Mouse (Mus musculus) kidney, embryonic 16.5 days (tissue): ENCODE results near the gene Rxra. TPM values are rescaled to one million over a fixed set of nuclear protein-coding genes. Genes with fewer than 3 reads are reported as not detected.

Experiments
- ATAC-seq: fragments of 200-750 bp; cut with Nextera tagmentation; 2 replicates; pipeline ENCODE4 v1.8.0; 2017; ENCODE audit warnings: moderate TSS enrichment; ENCODE audit not compliant: low FRiP score, low TSS enrichment
- H3K27ac ChIP-seq: fragments of 300-500 bp; sonication (generic); 2 replicates; pipeline ENCODE4 v1.5.1; 2014; ENCODE audit warnings: low read length
- H3K27me3 ChIP-seq: fragments of 300-500 bp; sonication (generic); 2 replicates; pipeline ENCODE4 v1.6.1; 2014; ENCODE audit warnings: low read length, control low read depth, mixed read lengths; ENCODE audit not compliant: insufficient read depth
- H3K36me3 ChIP-seq: fragments of 300-500 bp; sonication (generic); 2 replicates; pipeline ENCODE4 v1.6.1; 2014; ENCODE audit warnings: low read length, control low read depth, mixed read lengths; ENCODE audit not compliant: insufficient read depth
- H3K4me1 ChIP-seq: fragments of 300-500 bp; sonication (generic); 2 replicates; pipeline ENCODE4 v1.6.1; 2014; ENCODE audit warnings: low read length, control low read depth, mixed read lengths; ENCODE audit not compliant: insufficient read depth
- H3K4me2 ChIP-seq: fragments of 300-500 bp; sonication (generic); replicated peaks from 2 replicates; pipeline ENCODE4 v1.6.1; 2014; ENCODE audit warnings: low read depth, low read length
- H3K4me3 ChIP-seq: fragments of 300-500 bp; sonication (generic); 2 replicates; pipeline ENCODE4 v1.5.1; 2014; ENCODE audit warnings: mild to moderate bottlenecking, low read length
- H3K9ac ChIP-seq: fragments of 300-500 bp; sonication (generic); replicated peaks from 2 replicates; pipeline ENCODE4 v1.6.1; 2014; ENCODE audit warnings: low read length
- H3K9me3 ChIP-seq: fragments of 300-500 bp; sonication (generic); 2 replicates; pipeline ENCODE4 v1.6.1; 2016; ENCODE audit warnings: low read length, control low read depth
- WGBS: fragments of 180-500 bp; shearing (Covaris S2); extraction: QIAGEN DNeasy Blood & Tissue Kit; methylation state at CpG from one replicate; pipeline ENCODE4 v1.1.7; 2014; 5-methylcytosine and 5-hydroxymethylcytosine counted together
- polyA plus RNA-seq: library from polyadenylated mRNA; unstranded; fragments of >200 nt; fragmentation: Nextera tagmentation; extraction: Ambion mirVana; gene quantifications from 2 replicates; pipeline ENCODE4 v1.2.1, GENCODE M21; 2015

Rxra gene
- polyA plus RNA-seq, 1 experiment from 2014 or later = 11.6 TPM

- H3K9ac ChIP-seq = no peak overlapping the region
- WGBS = 90% methylated on average over 3 of the region's 3 CpGs
- H3K9me3 ChIP-seq = 0 out of 2 replicates have a peak, but pooled peaks cover 4% of the 10 kb centered on the region
- no peak for ATAC-seq
- H3K4me1 ChIP-seq = 0 out of 2 replicates have a peak, but pooled peaks cover 1% of the 10 kb centered on the region
- H3K4me2 ChIP-seq = no peak overlapping the region
- no peaks in the 10 kb centered on the region for H3K36me3 ChIP-seq
- H3K27me3 ChIP-seq = no peaks in the 10 kb centered on the region
- no peak overlapping the region for H3K4me3 ChIP-seq
- no peak overlapping the region for H3K27ac ChIP-seq
Measured at GRCm38 (mm10) chr2:27807684-27808083, 131.4 kb downstream of the Rxra start.

DNA sequence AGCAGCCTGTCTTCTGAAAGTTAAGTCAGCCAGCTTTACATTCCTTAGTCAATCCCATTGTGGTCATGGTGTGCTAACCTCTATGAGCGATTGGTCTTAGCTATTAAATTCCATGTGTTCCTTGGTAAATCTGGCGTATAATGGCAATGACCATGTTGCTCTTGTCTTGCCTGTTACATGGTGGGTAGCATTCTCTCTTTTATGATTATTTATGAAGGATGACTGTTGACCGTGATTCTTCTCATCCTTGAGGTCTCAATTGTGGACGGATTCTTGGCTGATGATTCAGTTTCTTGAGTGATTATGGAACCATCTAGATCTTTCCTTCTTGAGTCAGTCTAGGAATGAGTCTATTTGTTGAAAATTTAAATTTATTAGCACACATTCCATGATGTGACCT, 133.7 kb downstream of the Rxra start:
- Histone ChIP-seq H3K36me3 (no peaks in the 10 kb centered on the region), H3K27ac (no peak overlapping the region), H3K27me3 (no peaks in the 10 kb centered on the region), H3K4me3 (no peak overlapping the region), H3K9me3 (0 out of 2 replicates have a peak, but pooled peaks cover 4% of the 10 kb centered on the region), H3K9ac (no peak overlapping the region), H3K4me2 (no peak overlapping the region), H3K4me1 (no peaks in the 10 kb centered on the region)
- 77% methylated on average over 4 of the region's 4 CpGs for WGBS
- no peak for ATAC-seq

Other genes starting within 250 kb of the Rxra start
- gene Vav2, start 249.4 kb upstream of the Rxra start, polyA plus RNA-seq = 7.1 TPM in 2 replicates
- 13.1 and 13.7 TPM in 2 replicates for gene Brd3os, start 234.1 kb upstream of the Rxra start, polyA plus RNA-seq
- 103 and 117 TPM in 2 replicates for gene Brd3, start 168.8 kb upstream of the Rxra start, polyA plus RNA-seq
- 67.3 and 70.5 TPM in 2 replicates for gene Wdr5, start 161.3 kb upstream of the Rxra start, polyA plus RNA-seq
- 50.1 and 55.8 TPM in 2 replicates for gene Col5a1, start 210.0 kb downstream of the Rxra start, polyA plus RNA-seq